Mouse (Mus musculus) hindbrain, postnatal 0 days (tissue): ENCODE data around the gene Ttc7. TPM values are rescaled to one million over a fixed set of nuclear protein-coding genes. Genes with fewer than 3 reads are reported as not detected.

Experiments used
- ATAC-seq: fragments of 200-750 bp; cut with Nextera tagmentation; 2 replicates; pipeline ENCODE4 v1.8.0; 2017; ENCODE audit warnings: mild to moderate bottlenecking, moderate TSS enrichment, moderate library complexity
- DNase-seq: peaks from one replicate; pipeline ENCODE4 v3.0.0-alpha.2; 2015; ENCODE audit warnings: low spot score
- H3K27ac ChIP-seq: fragments of 300-500 bp; sonication (generic); 2 replicates; pipeline ENCODE4 v1.5.1; 2014; ENCODE audit warnings: mild to moderate bottlenecking
- H3K27me3 ChIP-seq: fragments of 300-500 bp; sonication (generic); 2 replicates; pipeline ENCODE4 v1.6.1; 2014; ENCODE audit warnings: low read length, mixed read lengths; ENCODE audit not compliant: insufficient read depth
- H3K36me3 ChIP-seq: fragments of 300-500 bp; sonication (generic); 2 replicates; pipeline ENCODE4 v1.6.1; 2014; ENCODE audit warnings: low read length, mixed read lengths; ENCODE audit not compliant: insufficient read depth
- H3K4me1 ChIP-seq: fragments of 300-500 bp; sonication (generic); 2 replicates; pipeline ENCODE4 v1.6.1; 2014; ENCODE audit warnings: antibody characterized with exemption, low read length, mixed read lengths; ENCODE audit not compliant: insufficient read depth
- H3K4me2 ChIP-seq: fragments of 300-500 bp; sonication (generic); 2 replicates; pipeline ENCODE4 v1.6.1; 2014; ENCODE audit warnings: low read depth, mild to moderate bottlenecking, low read length, moderate library complexity, mixed read lengths
- H3K4me3 ChIP-seq: fragments of 300-500 bp; sonication (generic); 2 replicates; pipeline ENCODE4 v1.5.1; 2014; ENCODE audit warnings: low read length
- H3K9ac ChIP-seq: fragments of 300-500 bp; sonication (generic); replicated peaks from 2 replicates; pipeline ENCODE4 v1.6.1; 2014; ENCODE audit warnings: mild to moderate bottlenecking, low read length, moderate library complexity, mixed read lengths
- H3K9me3 ChIP-seq: fragments of 300-500 bp; sonication (generic); 2 replicates; pipeline ENCODE4 v1.6.1; 2016; ENCODE audit warnings: low read length, mixed read lengths
- CTCF ChIP-seq: IDR thresholded peaks from 2 replicates; pipeline ENCODE4 v1.5.1; 2016; ENCODE audit warnings: antibody characterized with exemption, control low read depth, low read depth
- WGBS: fragments of 180-500 bp; shearing (Covaris S2); extraction: QIAGEN DNeasy Blood & Tissue Kit; methylation state at CpG from one replicate; pipeline ENCODE4 v1.1.7; 2014; 5-methylcytosine and 5-hydroxymethylcytosine counted together
- polyA plus RNA-seq: library from polyadenylated mRNA; unstranded; fragments of >200 nt; fragmentation: Nextera tagmentation; extraction: Ambion mirVana; gene quantifications from 2 replicates; pipeline ENCODE4 v1.2.1, GENCODE M21; 2015
- total RNA-seq: library from RNA; depleted of rRNA; stranded (reverse); fragments of >200 nt; gene quantifications from 2 replicates; pipeline ENCODE4 v1.2.3, GENCODE M21; 2014

Ttc7 gene
- total and polyA plus RNA-seq, 2 experiments from 2014 or later, result 10.9 to 13.3 TPM

DNA sequence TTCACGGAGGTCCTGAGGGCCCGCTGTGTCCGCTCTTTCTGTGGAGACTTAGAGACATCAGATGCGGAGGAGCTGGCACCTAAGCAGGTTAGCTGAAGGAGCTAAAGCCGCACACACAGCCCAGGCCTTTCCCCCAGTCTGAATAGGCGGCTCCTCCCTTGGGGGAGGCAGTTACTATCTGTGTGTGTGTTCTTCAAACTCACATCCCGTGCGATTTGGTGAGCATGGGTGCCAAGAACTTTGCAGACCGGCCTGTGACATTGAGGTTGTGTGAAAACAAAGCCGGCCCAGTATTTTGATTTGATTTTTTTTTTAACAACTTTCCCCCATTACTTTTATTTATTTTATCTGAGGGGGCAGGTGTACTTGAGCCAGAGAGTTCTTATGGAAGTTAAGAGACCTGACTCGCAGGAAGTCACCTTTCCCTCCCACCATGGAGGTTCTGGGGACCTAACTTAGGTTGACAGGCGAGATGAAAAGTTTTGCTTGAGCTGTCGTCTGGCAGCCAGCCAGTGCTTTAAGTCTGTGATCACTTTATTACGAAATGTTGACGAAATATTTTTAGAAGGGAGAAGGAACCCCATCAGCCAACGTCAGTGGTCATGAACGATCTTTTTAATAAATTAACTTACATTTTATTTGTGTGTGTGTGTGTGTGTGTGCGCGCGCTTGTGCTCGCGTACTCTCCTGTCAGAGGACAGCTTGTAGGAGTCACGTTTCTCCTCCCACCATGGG lies 3.2 kb downstream of the Ttc7 start:
- Histone ChIP-seq H3K9ac (no peak overlapping the region), H3K36me3 (no peaks in the 10 kb centered on the region), H3K4me2 (no peak overlapping the region), H3K27me3 (peaks cover 7% of the 10 kb centered on the region), H3K27ac (no peak overlapping the region), H3K4me3 (no peak overlapping the region), H3K9me3 (no peaks in the 10 kb centered on the region), H3K4me1 (0 out of 2 replicates have a peak, but pooled peaks cover 10% of the 10 kb centered on the region)
- DNase-seq (no peak), ATAC-seq (no peak)
- WGBS, result 74% methylated on average over 23 of the region's 23 CpGs
- TF ChIP-seq CTCF, result no peak

DNA sequence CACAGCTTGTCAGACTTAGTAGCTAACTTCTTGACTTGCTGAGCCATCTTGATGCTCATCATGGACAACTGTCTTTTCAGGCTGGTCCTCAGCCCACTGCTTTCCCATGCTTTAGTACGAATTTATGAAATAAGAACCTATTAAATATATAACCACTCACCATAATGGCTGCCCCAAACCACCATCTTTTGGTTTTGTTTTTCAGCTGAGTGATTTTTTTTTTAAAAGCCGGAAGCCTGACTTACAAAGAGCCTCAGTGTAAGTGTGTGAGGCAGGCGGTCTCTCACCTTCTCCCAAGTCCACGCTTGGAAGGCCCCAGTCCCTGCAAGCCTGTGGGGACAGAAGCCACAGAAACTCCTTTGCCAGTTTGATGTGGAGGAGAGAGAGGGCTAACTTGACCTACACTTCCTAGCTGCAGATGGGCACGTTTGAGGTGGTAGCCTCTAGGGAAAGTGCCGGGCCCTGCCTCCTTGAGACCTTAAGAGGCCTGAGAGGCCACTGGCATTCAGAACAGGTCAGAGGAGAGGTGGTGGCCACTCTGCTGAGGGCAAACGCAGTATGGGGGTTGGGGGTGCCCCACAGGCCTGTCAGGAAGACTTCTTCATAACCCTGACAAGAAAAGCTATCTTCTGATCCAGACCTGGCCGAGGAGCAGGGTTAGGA lies 3.9 kb downstream of the Ttc7 start:
- Histone ChIP-seq H3K9ac (no peak overlapping the region), H3K4me3 (no peak overlapping the region)
- no peak for DNase-seq

DNA sequence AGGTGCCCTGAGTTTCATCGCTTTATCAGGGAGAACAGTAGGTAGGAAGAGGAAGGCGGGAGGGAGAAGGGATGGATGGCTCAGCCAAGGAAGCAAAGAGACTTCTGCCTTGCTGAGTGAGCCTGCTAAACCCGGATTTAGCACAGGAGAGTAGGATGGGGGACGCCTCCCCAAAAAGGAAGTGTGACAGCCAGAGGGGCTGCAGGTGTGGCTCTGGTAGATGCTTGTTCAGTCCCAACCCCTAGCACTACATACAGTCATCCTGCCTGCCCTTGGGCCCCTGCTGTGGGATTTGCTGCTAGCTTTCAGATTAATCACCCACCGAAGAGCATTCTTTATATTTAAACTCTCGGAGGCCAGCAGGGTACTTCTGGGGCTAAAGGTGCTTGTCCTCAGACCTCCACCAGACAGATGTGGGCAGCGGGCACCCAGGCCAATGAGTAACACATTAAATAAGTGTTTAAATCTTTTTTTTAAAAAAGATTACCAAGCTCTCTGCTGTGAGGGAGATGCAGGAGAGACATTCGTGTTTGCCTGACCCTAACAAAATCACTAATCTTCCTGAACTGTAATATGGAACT lies 4.6 kb downstream of the Ttc7 start:
- no peaks in the 10 kb centered on the region for H3K36me3 ChIP-seq
- peaks cover 7% of the 10 kb centered on the region for H3K27me3 ChIP-seq
- no peak for ATAC-seq
- H3K4me3 ChIP-seq, result no peak overlapping the region
- H3K4me1 ChIP-seq, result 0 out of 2 replicates have a peak, but pooled peaks cover 7% of the 10 kb centered on the region
- no peak overlapping the region for H3K9ac ChIP-seq
- WGBS, result 61% methylated on average over 8 of the region's 8 CpGs
- TF ChIP-seq CTCF, result no peak
- H3K4me2 ChIP-seq, result no peak overlapping the region
- no peak for DNase-seq
- no peak overlapping the region for H3K27ac ChIP-seq
- no peaks in the 10 kb centered on the region for H3K9me3 ChIP-seq

More for the DNA sequence above, 3.9 kb downstream of the Ttc7 start:
- H3K27me3 ChIP-seq, result peaks cover 7% of the 10 kb centered on the region
- no peaks in the 10 kb centered on the region for H3K36me3 ChIP-seq
- H3K9me3 ChIP-seq, result no peaks in the 10 kb centered on the region
- no peak overlapping the region for H3K4me2 ChIP-seq
- no peak overlapping the region for H3K27ac ChIP-seq
- 67% methylated on average over 8 of the region's 8 CpGs for WGBS
- H3K4me1 ChIP-seq, result 0 out of 2 replicates have a peak, but pooled peaks cover 7% of the 10 kb centered on the region
- no peak for ATAC-seq
- no peak for TF ChIP-seq CTCF

DNA sequence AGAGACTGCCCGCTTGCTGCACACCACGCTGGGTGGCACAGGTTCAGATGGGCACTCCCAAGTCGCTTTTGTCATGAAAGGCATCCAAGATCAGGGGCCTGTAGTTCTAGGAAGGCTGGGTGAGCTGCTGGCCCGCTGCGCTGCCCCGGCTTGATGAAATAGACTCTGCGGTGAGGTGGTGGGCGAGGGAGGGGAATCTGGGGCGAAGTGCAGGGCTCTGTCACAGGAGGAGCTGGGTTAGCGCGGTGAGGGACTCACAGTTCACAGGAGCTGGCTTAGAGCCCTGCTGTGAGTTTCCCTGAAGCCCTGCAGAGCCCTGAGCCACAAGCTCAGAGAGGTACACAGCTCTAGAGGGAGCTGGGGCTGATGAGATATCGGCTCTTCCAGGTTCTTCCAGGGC lies 5.4 kb downstream of the Ttc7 start:
- Histone ChIP-seq H3K27me3 (peaks cover 7% of the 10 kb centered on the region), H3K9me3 (no peaks in the 10 kb centered on the region), H3K4me1 (0 out of 2 replicates have a peak, but pooled peaks cover 7% of the 10 kb centered on the region), H3K27ac (no peak overlapping the region), H3K36me3 (peaks cover 3% of the 10 kb centered on the region; the same call in 1 of the 2 replicates), H3K4me2 (no peak overlapping the region), H3K4me3 (no peak overlapping the region), H3K9ac (no peak overlapping the region)
- 37% methylated on average over 12 of the region's 12 CpGs for WGBS
- no peak for ATAC-seq
- TF ChIP-seq CTCF, result no peak
- no peak for DNase-seq

DNA sequence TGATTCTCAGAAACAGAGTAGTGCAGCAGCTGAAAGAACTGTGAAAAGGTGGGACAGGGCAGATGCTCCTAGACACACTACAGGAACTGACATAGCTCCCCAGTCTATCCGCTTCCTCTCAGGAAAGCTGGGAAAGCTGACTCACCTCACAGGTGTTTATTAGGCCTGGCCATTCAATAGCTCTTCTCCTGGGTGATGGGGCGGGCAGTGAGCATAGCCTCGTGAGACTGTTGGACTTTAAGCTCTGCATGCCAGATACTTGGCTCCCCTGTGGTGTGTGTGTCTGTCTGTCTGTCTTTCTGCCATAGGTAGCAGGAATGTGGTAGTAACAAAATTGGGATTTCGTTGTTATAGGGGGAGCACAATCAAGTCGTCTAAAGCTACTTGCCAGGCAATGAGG lies 6.7 kb downstream of the Ttc7 start:
- WGBS, result 69% methylated on average over 5 of the region's 5 CpGs
- no peak for DNase-seq
- Histone ChIP-seq H3K27ac (no peak overlapping the region), H3K9me3 (no peaks in the 10 kb centered on the region), H3K36me3 (peaks cover 5% of the 10 kb centered on the region; the same call in 1 of the 2 replicates), H3K27me3 (peaks cover 6% of the 10 kb centered on the region; the same call in 1 of the 2 replicates), H3K4me3 (no peak overlapping the region), H3K4me2 (no peak overlapping the region), H3K9ac (no peak overlapping the region), H3K4me1 (0 out of 2 replicates have a peak, but pooled peaks cover 3% of the 10 kb centered on the region)
- ATAC-seq, result no peak
- no peak for TF ChIP-seq CTCF

DNA sequence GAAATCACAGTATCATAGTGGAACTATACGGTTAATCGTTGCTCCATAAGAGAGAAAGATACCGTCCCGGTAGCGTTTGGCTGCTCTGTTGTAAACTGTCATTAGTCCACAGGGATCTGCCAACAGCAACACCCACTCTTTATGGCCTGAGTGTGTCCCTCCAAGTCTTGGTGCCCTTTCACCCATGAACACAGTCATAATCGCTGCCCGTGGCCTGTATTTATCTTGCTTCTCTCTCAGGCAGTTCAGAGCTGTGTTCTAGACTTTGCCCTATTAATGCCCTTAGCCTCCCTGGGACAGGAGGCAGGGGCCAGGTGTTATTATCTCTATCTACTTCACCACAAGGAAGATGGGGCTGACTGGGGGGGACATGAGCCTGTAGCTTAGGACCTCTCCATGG lies 8.4 kb downstream of the Ttc7 start:
- DNase-seq, result no peak
- Histone ChIP-seq H3K4me2 (no peak overlapping the region), H3K9ac (no peak overlapping the region), H3K4me3 (no peak overlapping the region), H3K36me3 (peaks cover 5% of the 10 kb centered on the region; the same call in 1 of the 2 replicates), H3K4me1 (no peaks in the 10 kb centered on the region), H3K9me3 (no peaks in the 10 kb centered on the region), H3K27me3 (no peaks in the 10 kb centered on the region), H3K27ac (no peak overlapping the region)
- no peak for ATAC-seq
- no peak for TF ChIP-seq CTCF
- WGBS, result 90% methylated on average over 7 of the region's 7 CpGs
